Mouse (Mus musculus) liver, embryonic 13.5 days (tissue): Measurements from ENCODE around the gene Dis3. TPM values are rescaled to one million over a fixed set of nuclear protein-coding genes. Genes with fewer than 3 reads are reported as not detected.
"Not testable (repeated sequence)": the region's sequence is repeated elsewhere in the genome, so short reads cannot be mapped to it uniquely, and the experiment has no call there.

Experiments used
- ATAC-seq: fragments of 200-750 bp; cut with Nextera tagmentation; 2 replicates; pipeline ENCODE4 v1.8.0; 2017; ENCODE audit warnings: low read depth, mild to moderate bottlenecking, moderate number of reproducible peaks, moderate library complexity
- DNase-seq: peaks from one replicate; pipeline ENCODE4 v3.0.0; 2022
- H3K27ac ChIP-seq: fragments of 300-500 bp; sonication (generic); 2 replicates; pipeline ENCODE4 v1.5.1; 2015; ENCODE audit warnings: moderate library complexity, mild to moderate bottlenecking, inconsistent platforms
- H3K27me3 ChIP-seq: fragments of 300-500 bp; sonication (generic); 2 replicates; pipeline ENCODE4 v1.6.1; 2015; ENCODE audit warnings: mild to moderate bottlenecking, inconsistent platforms
- H3K36me3 ChIP-seq: fragments of 300-500 bp; sonication (generic); 2 replicates; pipeline ENCODE4 v1.6.1; 2015; ENCODE audit warnings: mild to moderate bottlenecking, inconsistent platforms
- H3K4me1 ChIP-seq: fragments of 300-500 bp; sonication (generic); replicated peaks from 2 replicates; pipeline ENCODE4 v1.6.1; 2015; ENCODE audit warnings: inconsistent platforms
- H3K4me2 ChIP-seq: fragments of 300-500 bp; sonication (generic); 2 replicates; pipeline ENCODE4 v1.6.1; 2015; ENCODE audit warnings: inconsistent platforms, mild to moderate bottlenecking, moderate library complexity
- H3K4me3 ChIP-seq: fragments of 300-500 bp; sonication (generic); replicated peaks from 2 replicates; pipeline ENCODE4 v1.5.1; 2015; ENCODE audit warnings: mild to moderate bottlenecking, inconsistent platforms
- H3K9ac ChIP-seq: fragments of 300-500 bp; sonication (generic); 2 replicates; pipeline ENCODE4 v1.6.1; 2015; ENCODE audit warnings: mild to moderate bottlenecking, inconsistent platforms
- H3K9me3 ChIP-seq: fragments of 300-500 bp; sonication (generic); replicated peaks from 2 replicates; pipeline ENCODE4 v1.6.1; 2016; ENCODE audit warnings: inconsistent platforms
- WGBS: fragments of 180-500 bp; shearing (Covaris S2); methylation state at CpG from one replicate; pipeline ENCODE4 v1.1.7; 2015; ENCODE audit not compliant: insufficient replicate concordance; 5-methylcytosine and 5-hydroxymethylcytosine counted together
- polyA plus RNA-seq: library from polyadenylated mRNA; unstranded; fragments of >200 nt; fragmentation: Nextera tagmentation; extraction: Ambion mirVana; gene quantifications from 2 replicates; pipeline ENCODE4 v1.2.1, GENCODE M21; 2015

The Dis3 gene
- polyA plus RNA-seq, 1 experiment from 2014 or later: 19.0 TPM

GRCm38 (mm10) chr14:99060616-99061015, 39.0 kb downstream of the Dis3 start:
- no peak overlapping the region for H3K4me3 ChIP-seq
- no peaks in the 10 kb centered on the region for H3K4me1 ChIP-seq
- no peaks in the 10 kb centered on the region for H3K9me3 ChIP-seq
- peaks cover 75% of the 10 kb centered on the region for H3K36me3 ChIP-seq
- H3K27ac ChIP-seq: no peak overlapping the region
- ATAC-seq (no peak), DNase-seq (no peak)
- H3K27me3 ChIP-seq: no peaks in the 10 kb centered on the region
- no peak overlapping the region for H3K9ac ChIP-seq
- 89% methylated on average over 12 of the region's 12 CpGs for WGBS
- H3K4me2 ChIP-seq: no peak overlapping the region

- peak; percentile 58 for ATAC-seq
- 77% methylated on average over 7 of the region's 7 CpGs for WGBS
- H3K36me3 ChIP-seq: peaks cover 75% of the 10 kb centered on the region
- no peaks in the 10 kb centered on the region for H3K4me1 ChIP-seq
- H3K4me2 ChIP-seq: no peak overlapping the region
- no peaks in the 10 kb centered on the region for H3K9me3 ChIP-seq
- H3K27me3 ChIP-seq: no peaks in the 10 kb centered on the region
- H3K9ac ChIP-seq: no peak overlapping the region
- no peak for DNase-seq
- no peak overlapping the region for H3K27ac ChIP-seq
- H3K4me3 ChIP-seq: no peak overlapping the region
Observed at GRCm38 (mm10) chr14:99058959-99059586, 40.5 kb downstream of the Dis3 start.

GRCm38 (mm10) chr14:99046782-99047181, 52.8 kb downstream of the Dis3 start:
- Histone ChIP-seq H3K9me3 (no peaks in the 10 kb centered on the region), H3K4me3 (peak overlapping the region; percentile 97), H3K9ac (peak overlapping the region; percentile 98), H3K27ac (peak overlapping the region; percentile 94), H3K4me2 (peak overlapping the region; percentile 75), H3K36me3 (peaks cover 25% of the 10 kb centered on the region), H3K27me3 (no peaks in the 10 kb centered on the region), H3K4me1 (peaks cover 45% of the 10 kb centered on the region)
- under 1% methylated on average over 15 of the region's 15 CpGs for WGBS
- ATAC-seq (no peak), DNase-seq (peak; percentile 24)

- ATAC-seq (peak; percentile 94), DNase-seq (peak; percentile 93)
- H3K9ac ChIP-seq: peak within 1 kb of the TSS; percentile 98
- H3K9me3 ChIP-seq: no peaks in the 10 kb centered on the region
- H3K27ac ChIP-seq: peak within 1 kb of the TSS; percentile 94
- H3K4me3 ChIP-seq: peak within 1 kb of the TSS; percentile 97
- peaks cover 20% of the 10 kb centered on the region for H3K36me3 ChIP-seq
- peak within 1 kb of the TSS; percentile 75 for H3K4me2 ChIP-seq
- under 1% methylated on average over 74 of the region's 81 CpGs for WGBS
- peaks cover 51% of the 10 kb centered on the region for H3K4me1 ChIP-seq
- H3K27me3 ChIP-seq: no peaks in the 10 kb centered on the region
Observed at GRCm38 (mm10) chr14:99046031-99046781, 53.4 kb downstream of the Dis3 start, which contains the start of the genes Mzt1 and Bora. TSS of gene Mzt1 (minus strand) at chr14:99046134. TSS of gene Bora (plus strand) at chr14:99046222.

- H3K9ac ChIP-seq: peak overlapping the region; percentile 98
- H3K4me1 ChIP-seq: peaks cover 54% of the 10 kb centered on the region
- H3K4me3 ChIP-seq: peak overlapping the region; percentile 97
- H3K9me3 ChIP-seq: no peaks in the 10 kb centered on the region
- peak overlapping the region; percentile 75 for H3K4me2 ChIP-seq
- DNase-seq (peak; percentile 34), ATAC-seq (peak; percentile 6; the same call in 1 of the 2 replicates)
- peak overlapping the region; percentile 94 for H3K27ac ChIP-seq
- peaks cover 13% of the 10 kb centered on the region for H3K36me3 ChIP-seq
- under 1% methylated on average over 65 of the region's 70 CpGs for WGBS
- H3K27me3 ChIP-seq: no peaks in the 10 kb centered on the region
Observed at GRCm38 (mm10) chr14:99045378-99046030, 54.1 kb downstream of the Dis3 start.

GRCm38 (mm10) chr14:99044718-99045117, 54.9 kb downstream of the Dis3 start:
- 3% methylated on average over 5 of the region's 5 CpGs for WGBS
- peak overlapping the region; percentile 98 for H3K9ac ChIP-seq
- ATAC-seq (no peak), DNase-seq (peak; percentile 16)
- peak overlapping the region; percentile 94 for H3K27ac ChIP-seq
- no peaks in the 10 kb centered on the region for H3K9me3 ChIP-seq
- peak overlapping the region; percentile 75 for H3K4me2 ChIP-seq
- no peaks in the 10 kb centered on the region for H3K27me3 ChIP-seq
- peaks cover 60% of the 10 kb centered on the region for H3K4me1 ChIP-seq
- peaks cover 8% of the 10 kb centered on the region for H3K36me3 ChIP-seq
- H3K4me3 ChIP-seq: peak overlapping the region; percentile 97

GRCm38 (mm10) chr14:99044096-99044495, 55.5 kb downstream of the Dis3 start:
- Histone ChIP-seq H3K4me3 (peak overlapping the region; percentile 97), H3K4me1 (peaks cover 59% of the 10 kb centered on the region), H3K36me3 (peaks cover 14% of the 10 kb centered on the region), H3K27me3 (no peaks in the 10 kb centered on the region), H3K9ac (peak overlapping the region; percentile 98), H3K27ac (peak overlapping the region; percentile 44), H3K4me2 (peak overlapping the region; percentile 75), H3K9me3 (no peaks in the 10 kb centered on the region)
- DNase-seq: no peak
- WGBS: 28% methylated on average over 10 of the region's 10 CpGs
- ATAC-seq: no peak

GRCm38 (mm10) chr14:99043499-99043898, 56.1 kb downstream of the Dis3 start:
- peak overlapping the region; percentile 97 for H3K4me3 ChIP-seq
- peak overlapping the region; percentile 44; the same call in 1 of the 2 replicates for H3K27ac ChIP-seq
- H3K4me2 ChIP-seq: peak overlapping the region; percentile 75
- ATAC-seq (no peak), DNase-seq (no peak)
- H3K9me3 ChIP-seq: no peaks in the 10 kb centered on the region
- H3K36me3 ChIP-seq: peaks cover 16% of the 10 kb centered on the region
- no peaks in the 10 kb centered on the region for H3K27me3 ChIP-seq
- WGBS: 38% methylated on average over 1 of the region's 1 CpGs
- H3K9ac ChIP-seq: peak overlapping the region; percentile 98
- peaks cover 58% of the 10 kb centered on the region for H3K4me1 ChIP-seq

- Histone ChIP-seq H3K9ac (no peak overlapping the region), H3K36me3 (peaks cover 24% of the 10 kb centered on the region), H3K4me2 (no peak overlapping the region), H3K4me1 (peaks cover 50% of the 10 kb centered on the region), H3K9me3 (no peaks in the 10 kb centered on the region), H3K27ac (no peak overlapping the region), H3K27me3 (no peaks in the 10 kb centered on the region), H3K4me3 (no peak overlapping the region)
- ATAC-seq (no peak), DNase-seq (no peak)
- WGBS: 50% methylated on average over 4 of the region's 4 CpGs
Observed at GRCm38 (mm10) chr14:99041416-99041815, 58.2 kb downstream of the Dis3 start.

GRCm38 (mm10) chr14:99039308-99039707, 60.3 kb downstream of the Dis3 start:
- Histone ChIP-seq H3K36me3 (peaks cover 34% of the 10 kb centered on the region), H3K4me1 (peaks cover 42% of the 10 kb centered on the region)
- 87% methylated on average over 5 of the region's 5 CpGs for WGBS
- H3K4me2 ChIP-seq, H3K9ac ChIP-seq, ATAC-seq, H3K27ac ChIP-seq, DNase-seq, H3K4me3 ChIP-seq, H3K9me3 ChIP-seq, H3K27me3 ChIP-seq: not testable (repeated sequence)

- peak; percentile 50; the same call in 1 of the 2 replicates for ATAC-seq
- WGBS: 77% methylated on average over 2 of the region's 2 CpGs
Observed at GRCm38 (mm10) chr14:99037703-99038102, 61.9 kb downstream of the Dis3 start.

More at GRCm38 (mm10) chr14:99037703-99038102, 61.9 kb downstream of the Dis3 start:
- Histone ChIP-seq H3K4me2 (no peak overlapping the region), H3K9me3 (no peaks in the 10 kb centered on the region), H3K27ac (no peak overlapping the region), H3K4me3 (no peak overlapping the region), H3K36me3 (peaks cover 42% of the 10 kb centered on the region), H3K27me3 (no peaks in the 10 kb centered on the region), H3K4me1 (peaks cover 31% of the 10 kb centered on the region), H3K9ac (no peak overlapping the region)
- DNase-seq: no peak
